Mouse (Mus musculus) liver (tissue): ENCODE measurements at regions not wholly inside any gene's neighbourhood (a gene's known extent, or its start where the extent isn't known, plus 50 kb on each side); places are given as distances from the start of the nearest gene placed in this dataset.

Experiments
- DNase-seq: peaks from one replicate; pipeline ENCODE4 v3.0.0-alpha.2; 2020; ENCODE audit warnings: mixed read lengths

DNA sequence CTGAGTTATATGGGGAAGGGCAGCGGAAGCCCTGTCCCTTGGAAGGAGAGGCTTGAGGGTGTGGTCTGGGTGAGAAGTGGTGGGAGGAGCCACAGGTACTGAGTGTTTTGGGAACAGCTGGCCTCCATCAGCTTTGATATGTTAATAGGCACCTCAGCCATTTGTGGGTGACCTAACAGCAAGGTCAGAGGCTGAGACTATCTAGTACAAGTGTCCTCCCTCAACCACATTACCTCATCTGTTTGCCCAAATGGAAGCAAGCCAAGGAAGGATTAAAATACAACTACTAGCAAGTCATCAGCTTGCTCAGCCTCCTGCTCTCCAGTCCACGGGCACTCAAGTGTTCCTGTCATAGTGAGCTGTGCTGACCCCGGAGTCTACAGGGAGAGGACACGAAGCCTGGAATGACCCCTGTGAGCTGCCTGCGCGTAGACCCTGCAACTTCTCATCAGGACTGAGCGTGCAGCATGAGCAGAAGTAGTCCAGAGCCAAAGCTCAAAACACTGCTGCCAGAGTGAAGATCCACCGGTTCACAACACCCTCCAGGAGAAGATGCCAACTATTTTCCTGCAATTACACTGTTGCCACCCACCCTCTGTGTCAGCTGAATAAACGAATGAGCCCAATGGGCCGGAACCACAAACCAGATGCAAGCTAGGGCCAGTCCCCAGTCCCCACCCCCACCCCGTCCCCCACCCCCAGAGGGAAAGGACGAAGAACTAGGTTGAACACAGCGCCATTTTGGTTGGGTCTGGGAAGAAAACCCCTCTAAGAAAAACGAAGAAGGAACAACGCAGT, 239.6 kb downstream of the Qk start:
- DNase-seq = no peak

DNA sequence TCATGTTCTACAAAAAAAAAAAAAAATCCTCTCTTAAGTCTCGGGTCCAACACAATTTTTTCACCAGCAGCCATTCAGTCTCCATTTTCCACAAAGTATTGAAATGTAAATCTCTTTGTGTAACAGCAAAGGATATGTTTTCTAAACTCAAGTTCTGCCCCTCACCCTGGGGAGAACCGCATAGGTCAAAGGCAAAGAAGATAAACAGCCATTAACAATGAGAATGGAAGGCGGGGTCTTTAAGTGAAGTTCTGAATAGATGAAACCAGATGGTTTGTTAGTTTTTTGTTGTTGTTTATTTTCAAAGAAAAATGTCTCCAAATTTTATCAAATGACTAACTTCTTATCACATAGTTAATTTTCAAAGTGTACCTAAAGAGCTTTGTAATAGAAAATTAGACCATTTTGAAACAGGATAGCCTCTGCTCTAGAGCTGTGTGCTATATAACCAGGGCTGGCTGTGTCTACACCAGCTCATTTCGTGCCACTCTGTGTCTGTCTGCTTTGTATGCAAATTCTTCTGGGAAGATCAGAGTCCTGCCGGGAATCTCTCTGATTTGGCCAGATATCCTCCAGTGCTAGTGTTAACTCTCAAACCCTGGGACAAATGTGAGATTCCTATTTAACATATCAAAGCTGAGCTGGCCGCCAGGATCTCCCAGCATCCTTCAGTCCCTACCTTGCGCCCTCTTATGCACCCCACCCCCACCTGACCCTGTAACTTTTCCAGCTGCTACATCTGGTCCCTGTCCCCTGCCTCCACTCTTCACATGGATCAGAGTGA, 240.9 kb downstream of the Qk start:
- DNase-seq = no peak

DNA sequence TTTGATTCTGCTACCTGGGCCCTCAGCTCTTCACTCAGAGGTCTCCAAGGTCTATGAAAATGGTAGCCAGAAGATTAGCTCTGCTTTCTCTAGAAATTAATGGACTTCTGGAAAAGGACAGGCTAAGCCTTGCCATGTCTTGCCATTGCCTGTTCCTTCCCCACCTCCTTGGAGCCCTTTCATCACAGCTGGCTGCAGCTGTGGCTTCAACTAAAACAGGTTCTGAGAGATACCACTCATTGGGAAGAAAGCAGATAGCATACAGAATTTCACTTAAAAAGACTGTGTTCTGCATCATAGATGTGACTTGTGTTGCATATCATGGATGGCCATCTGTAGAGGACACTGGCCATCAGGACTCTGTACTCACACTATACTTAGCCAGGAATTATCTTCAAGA, 246.4 kb downstream of the Qk start:
- DNase-seq = no peak

DNA sequence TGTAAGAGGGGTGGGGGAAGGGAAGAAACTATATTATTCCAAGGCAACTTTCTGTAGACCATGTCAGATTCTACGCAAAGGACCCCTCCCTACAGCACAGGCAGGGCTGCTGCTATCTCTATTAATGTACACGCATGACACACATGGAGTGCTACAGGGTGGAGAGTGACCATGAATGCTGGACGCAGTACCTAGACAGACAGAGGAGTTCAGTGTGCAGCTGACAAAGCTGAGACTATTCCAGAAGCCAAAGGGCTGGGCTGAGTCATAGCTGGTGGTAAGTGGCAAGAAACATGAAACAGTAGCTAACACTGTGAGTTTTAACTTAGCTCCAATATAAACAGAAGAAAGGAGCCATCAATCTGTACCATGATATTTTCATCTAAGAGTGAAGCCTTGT, 250.4 kb downstream of the Qk start:
- DNase-seq = no peak

- DNase-seq = no peak
These were observed 254.5 kb downstream of the Qk start for GRCm38 (mm10) chr17:10065131-10065530.

- DNase-seq = no peak
These were observed 257.0 kb downstream of the Qk start for GRCm38 (mm10) chr17:10062546-10063100.

GRCm38 (mm10) chr17:10057736-10058135, 261.9 kb downstream of the Qk start:
- DNase-seq = no peak

DNA sequence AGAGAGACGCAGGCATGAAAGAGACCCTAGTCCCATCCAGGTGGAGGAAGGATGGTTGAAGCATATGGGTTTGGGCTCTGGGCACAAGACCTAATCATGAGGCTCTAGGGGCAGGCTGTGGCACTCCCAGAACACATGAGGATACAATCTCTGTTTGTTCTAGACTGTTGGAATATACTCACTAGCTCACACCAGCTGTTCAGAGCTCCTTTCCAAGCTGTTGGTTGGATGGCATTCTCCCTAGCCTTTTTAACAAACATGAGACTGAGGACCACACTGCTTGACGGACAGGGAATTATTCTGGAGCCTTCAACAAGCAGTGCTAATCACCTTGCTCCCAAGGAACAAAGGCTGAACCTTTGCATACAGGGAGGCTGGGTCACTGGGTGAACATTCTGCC, 263.6 kb downstream of the Qk start:
- DNase-seq = no peak

GRCm38 (mm10) chr17:10054375-10054774, 265.3 kb downstream of the Qk start:
- no peak for DNase-seq

GRCm38 (mm10) chr17:10044336-10044735, 275.3 kb downstream of the Qk start:
- DNase-seq = no peak

DNA sequence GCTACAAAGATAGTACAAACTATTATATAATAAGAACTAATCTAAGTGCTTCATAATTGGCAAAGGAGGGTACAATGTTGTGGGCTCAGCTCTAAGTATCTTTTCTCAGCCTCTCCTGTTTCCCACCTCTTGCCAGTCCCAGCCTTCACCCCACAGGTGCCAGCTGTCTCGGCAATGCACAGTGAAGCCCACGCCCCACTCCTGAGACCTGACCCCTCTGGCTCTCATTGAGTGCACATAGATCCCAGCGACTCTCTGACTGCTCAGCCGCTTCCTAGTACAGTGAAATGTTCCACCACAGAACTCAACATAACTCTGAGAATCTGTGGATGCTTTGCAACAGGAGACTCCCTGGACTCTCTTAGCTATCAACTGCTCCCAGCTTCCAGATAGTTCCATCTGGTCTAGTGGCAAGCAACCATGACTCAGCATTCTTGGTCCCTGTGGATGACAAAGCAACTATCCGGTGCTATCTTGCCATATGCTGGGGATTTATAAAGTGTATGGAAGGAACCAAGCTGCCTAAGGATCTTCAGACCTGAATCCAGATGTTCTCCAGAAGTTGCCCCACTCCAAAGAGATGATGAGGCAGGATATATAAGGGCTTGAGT, 277.5 kb downstream of the Qk start:
- peak; percentile 74 for DNase-seq

- no peak for DNase-seq
These were observed 278.7 kb downstream of the Qk start for GRCm38 (mm10) chr17:10040951-10041359.

DNA sequence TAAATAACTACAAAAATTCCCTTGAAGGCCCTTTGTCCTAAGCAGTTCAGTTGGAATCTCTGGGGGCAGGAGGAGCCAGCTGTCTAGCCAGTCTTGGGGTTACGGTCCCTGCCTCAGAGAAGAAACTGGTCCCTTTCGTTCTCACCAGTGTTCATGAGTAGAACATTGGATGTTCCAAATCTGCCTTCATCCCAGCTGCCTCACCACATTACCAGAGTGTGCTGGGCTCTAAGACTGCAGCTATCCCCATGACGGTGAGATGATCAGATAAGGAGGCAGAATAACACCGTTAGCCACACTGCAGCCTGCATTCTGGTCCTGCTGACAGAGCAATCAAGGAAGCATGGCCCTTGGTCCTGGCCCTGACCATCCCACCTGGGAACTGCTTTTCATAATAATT, 279.3 kb downstream of the Qk start:
- DNase-seq = no peak

DNA sequence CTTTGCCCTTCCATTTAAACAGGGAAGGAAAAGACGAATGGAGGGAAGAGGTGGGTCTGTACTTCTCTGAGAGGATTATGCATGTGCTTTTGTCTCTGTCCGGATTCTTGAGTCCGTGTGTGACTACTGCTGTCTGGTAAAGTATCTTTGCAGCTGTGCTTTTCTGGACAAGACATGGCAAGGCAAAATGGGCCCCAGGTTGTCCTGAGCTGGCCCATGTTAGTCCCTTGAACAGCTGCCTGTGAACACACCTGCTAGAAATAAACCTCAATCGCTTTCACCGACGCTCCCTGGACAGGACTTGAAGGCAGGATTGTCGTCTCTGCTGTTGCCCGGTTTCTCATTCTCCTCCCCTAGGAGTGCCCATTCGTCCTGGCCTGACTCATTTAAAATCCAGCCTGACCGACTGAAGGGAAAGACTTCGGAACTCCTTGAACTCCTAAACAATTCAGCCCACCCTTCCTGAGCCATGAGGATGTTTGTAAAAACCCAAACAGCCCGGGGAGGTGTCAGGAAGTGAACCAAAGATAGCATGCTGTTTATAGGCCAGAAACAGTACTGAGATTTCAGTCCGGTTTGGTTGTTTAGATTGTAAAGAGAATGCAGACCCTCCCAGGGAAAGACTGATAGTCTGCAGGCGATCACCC, 281.7 kb downstream of the Qk start:
- DNase-seq = no peak

DNA sequence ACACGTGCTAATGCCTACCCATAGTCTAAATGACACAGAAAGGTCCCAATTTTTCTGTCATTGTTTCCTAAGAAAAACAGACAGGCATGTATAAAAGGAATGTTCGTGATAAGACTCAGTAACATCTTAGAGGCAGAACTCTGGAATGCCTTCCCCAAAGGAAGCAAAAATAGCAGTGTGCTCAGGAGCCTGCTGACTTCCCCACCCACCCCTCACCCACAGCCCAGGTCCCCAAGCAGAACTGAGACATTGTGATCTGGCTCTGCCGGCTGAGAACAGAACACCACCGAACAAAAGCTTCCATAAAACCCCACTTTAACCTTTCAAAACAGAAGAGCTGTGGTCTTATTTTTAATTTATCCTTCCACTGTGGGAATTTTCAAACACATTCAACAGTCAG, 286.1 kb downstream of the Qk start:
- DNase-seq = no peak

DNA sequence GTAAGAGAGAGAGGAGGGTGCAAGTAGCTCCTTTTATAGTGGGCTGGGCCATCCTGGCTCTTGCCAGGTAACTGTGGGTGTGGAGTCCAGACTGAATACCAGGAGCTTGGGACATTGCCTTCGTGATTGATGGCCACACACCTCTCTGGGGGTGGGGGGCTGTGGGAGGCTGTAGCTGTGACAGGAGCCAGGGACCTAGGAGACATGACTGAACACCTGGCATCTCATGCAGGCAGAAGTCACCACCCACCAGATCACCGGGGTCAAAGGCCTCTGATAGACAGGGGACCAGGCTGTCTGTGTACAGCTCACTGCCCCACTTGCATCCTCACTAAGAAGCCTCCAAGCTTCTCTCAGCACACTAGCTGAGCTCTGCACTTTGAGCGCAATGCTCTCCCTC, 288.6 kb downstream of the Qk start:
- no peak for DNase-seq

DNA sequence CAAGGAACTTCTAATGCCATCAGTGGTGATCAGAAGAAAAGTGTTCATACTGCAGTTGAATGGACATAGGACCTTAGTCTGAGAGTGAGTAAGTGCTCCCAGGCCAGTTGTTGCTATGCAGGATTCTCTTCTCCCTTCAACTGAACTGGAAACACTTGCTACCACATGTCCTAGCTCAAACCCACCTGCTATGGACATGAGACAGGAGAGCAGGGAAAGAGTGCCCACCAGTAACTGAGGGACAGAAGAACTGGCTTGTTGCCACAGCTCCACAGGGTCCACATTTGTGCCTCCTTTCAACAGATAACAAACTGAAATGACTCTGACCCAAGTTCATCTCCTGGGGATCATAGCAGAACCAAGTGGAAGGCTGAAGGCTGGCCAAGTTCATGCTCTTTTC, 292.9 kb downstream of the Qk start:
- DNase-seq = no peak

DNA sequence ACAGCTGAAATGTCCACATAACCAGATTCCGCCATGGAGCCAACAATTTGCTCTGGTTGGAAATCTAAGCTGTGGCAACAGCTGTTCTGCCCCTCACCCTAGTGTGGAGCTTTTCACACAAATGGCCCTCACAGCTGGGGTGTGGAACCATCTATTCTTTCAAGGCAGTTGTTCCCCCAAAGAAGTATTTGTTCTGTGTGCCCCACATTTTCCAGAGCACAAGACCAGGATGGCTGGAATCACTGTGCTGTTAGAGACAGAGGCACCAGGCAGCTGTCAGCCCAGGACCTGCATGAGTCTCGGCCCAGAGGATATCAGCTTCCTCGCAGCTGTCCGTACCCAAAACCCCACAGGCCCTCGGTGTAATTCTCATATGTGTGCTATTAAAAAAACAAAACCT, 294.4 kb downstream of the Qk start:
- no peak for DNase-seq

GRCm38 (mm10) chr17:10024323-10024722, 295.3 kb downstream of the Qk start:
- no peak for DNase-seq

GRCm38 (mm10) chr17:10012161-10012560, 307.5 kb downstream of the Qk start:
- DNase-seq = no peak

GRCm38 (mm10) chr17:10011728-10012127, 307.9 kb downstream of the Qk start:
- DNase-seq = no peak

DNA sequence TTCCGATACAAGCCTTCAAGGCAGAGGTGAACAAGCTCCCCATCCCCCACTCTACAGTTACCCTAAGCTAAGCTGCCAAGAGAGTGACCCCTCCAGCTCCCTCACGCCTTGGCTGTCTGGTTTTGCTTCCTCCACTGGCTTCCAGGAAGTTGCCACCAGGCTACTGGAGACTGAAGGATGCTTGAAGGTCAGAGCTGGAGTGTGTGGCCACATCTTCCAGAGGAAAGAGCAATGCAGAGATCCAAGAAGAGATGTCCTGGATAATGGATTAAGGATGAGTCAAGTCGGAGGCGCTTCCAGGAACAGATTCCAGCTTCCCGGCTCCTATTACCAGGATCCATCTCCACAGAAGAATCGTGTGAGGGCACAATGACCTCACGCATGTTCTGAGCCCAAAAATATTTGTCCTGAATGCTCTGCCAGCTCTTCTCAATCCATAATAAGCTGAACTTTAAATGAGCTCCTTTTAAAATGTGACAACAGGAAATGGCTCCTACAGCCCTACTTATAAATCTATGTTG, 318.5 kb downstream of the Qk start:
- no peak for DNase-seq

GRCm38 (mm10) chr17:9995321-9995720, 324.3 kb downstream of the Qk start:
- DNase-seq = no peak
